Mouse (Mus musculus): ENCODE measurements around the gene Vwa5b1. TPM values are rescaled to one million over a fixed set of nuclear protein-coding genes. Genes with fewer than 3 reads are reported as not detected.
A peak's percentile ranks its signal among the peaks of the same experiment; 100 is the strongest.

Gene Vwa5b1
- total RNA-seq, 2 experiments from 2014 or later = 2.0 to 2.1 TPM

DNA sequence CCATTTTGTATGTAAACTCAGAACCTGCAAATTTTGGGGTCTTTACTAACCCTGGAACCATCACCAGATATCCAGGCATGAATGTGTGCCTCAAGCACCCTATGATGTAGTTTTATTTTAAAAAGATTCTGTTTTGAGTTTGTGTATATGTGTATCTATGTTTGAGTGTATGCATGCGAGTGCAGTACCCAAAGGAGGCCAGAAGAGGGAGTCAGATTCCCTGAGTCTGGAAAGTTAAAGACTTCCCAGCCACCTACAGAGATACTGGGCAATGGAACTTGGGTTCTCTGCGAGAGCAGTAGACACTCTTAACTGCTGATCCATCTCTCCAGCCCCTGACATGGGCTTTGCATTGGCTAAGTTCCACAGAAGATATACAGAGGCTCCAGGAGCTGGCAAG lies 101.8 kb downstream of the Vwa5b1 start:
- DNase-seq (ENCODE audit: low spot score in 2 of 2) = no peak

DNA sequence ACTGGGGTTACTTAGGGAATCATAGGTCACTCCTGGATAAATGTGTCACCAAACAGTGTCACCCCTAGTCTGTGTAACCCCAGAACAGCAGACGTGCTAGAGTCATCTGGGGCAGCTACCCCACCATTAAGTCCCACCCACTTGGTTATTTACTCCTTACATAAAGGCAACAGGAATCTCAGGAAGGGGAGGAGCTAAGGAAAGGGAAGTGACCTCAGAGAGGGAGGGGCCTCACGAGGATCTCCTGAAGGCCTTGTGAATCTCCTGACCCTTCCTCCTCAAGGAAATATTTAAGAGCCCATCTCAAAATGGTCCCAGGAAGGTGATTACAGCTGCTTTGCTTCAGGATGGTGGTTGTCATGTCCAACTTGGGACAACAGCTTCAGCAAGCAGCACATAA lies 103.9 kb downstream of the Vwa5b1 start:
- no peak for DNase-seq (ENCODE audit: low spot score in 2 of 2)

DNA sequence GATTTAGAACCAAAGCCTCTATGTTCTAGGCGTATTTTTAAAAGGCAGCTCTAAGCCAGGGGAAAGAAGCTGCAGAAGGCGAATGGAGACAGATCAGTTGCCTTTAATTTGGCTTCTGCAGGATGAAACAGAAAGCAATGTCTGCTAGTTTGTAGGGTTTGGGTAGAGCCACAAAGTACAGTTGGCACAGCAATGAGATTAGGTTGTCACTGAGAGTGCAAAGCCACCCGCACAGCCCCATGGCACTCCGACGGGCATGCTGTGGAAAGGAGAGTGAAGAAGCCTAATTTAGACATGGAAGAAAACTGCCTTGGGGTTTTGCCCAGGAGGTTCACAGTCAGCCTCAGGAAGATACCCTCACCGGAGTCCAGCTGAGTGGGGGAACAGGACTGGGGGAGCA lies 105.7 kb downstream of the Vwa5b1 start:
- DNase-seq (ENCODE audit: low spot score in 2 of 2) = no peak

DNA sequence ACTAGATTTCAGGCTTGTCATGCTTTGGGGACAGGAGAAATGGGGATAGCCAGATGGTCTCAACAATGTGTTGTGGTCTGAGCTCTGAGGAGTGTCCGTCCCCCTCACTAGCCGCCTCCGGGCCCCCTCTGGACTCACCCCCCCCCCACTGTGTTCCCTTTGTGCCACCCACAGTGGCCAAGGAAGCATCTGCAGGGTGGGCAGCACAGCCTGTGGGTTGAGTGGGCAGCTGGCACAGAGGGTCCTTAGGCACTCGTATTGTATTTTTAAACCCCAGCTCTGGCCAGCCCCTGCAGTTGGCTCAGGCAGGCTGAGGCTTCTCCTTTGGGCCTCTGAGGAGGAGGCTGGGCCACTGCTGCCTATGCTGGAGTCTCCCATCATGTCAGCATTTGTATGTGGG lies 110.0 kb downstream of the Vwa5b1 start:
- no peak for DNase-seq (ENCODE audit: low spot score in 2 of 2)

DNA sequence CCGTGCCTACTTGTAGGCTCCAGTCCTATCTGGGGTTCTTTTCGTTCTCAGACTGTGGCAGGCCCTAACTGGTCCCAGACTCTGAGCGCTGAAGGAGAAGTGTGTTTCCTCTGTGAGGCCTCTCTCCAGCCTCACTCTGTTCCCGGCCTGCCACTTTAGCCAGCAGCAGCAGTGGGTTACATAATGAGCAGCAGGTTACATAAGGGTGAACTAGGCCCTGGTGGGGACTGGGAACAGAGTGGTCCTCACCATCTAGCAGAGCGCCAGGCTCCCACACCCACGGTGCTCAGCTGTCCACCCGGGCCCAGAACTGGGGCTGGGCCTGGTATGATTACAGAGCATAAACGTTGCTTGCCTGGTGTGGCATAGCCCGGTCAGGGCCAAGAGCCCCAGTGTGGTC lies 110.9 kb downstream of the Vwa5b1 start:
- DNase-seq (ENCODE audit: low spot score in 2 of 2) = no peak

DNA sequence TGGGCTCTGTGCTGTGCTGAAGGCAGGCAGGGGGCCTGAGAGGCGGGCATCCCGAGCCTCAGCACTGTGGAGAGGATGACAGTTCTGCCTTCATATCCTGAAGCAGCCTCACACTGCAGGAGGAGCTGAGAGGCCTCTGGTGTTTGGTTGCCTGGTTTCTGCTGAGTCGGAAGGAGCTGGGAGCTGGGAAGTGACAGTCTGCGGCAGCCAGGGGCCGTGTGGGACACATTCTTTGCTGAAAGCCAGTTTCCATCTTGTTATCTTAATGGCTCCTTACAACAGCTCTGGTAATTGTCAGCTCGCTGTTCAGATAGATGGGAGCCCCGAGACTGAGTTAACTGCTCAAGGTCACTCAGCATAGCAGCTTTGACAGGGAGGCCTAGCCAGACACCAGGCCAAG lies 111.9 kb downstream of the Vwa5b1 start:
- no peak for DNase-seq (ENCODE audit: low spot score in 2 of 2)

DNA sequence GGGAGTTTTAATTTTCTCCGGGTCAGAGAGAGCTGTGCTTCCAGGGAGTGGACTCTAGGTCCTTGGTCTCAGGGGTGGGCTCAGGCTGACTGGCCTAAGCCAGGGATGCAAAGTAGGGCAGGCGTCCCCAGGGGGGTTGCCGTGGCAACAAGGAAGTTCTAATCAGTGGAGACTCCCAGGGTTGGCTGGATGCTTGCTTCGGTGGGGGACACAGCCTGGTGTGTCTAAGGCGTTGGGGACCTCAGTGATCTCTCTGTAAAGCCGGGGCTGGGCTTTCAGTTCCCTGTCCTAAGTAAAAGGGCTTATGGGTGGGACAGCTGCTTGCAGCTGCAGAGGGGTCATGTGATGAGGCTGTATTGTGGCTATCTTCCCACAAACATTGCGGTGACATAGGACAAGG lies 113.4 kb downstream of the Vwa5b1 start:
- DNase-seq (ENCODE audit: low spot score in 2 of 2) = no peak

DNA sequence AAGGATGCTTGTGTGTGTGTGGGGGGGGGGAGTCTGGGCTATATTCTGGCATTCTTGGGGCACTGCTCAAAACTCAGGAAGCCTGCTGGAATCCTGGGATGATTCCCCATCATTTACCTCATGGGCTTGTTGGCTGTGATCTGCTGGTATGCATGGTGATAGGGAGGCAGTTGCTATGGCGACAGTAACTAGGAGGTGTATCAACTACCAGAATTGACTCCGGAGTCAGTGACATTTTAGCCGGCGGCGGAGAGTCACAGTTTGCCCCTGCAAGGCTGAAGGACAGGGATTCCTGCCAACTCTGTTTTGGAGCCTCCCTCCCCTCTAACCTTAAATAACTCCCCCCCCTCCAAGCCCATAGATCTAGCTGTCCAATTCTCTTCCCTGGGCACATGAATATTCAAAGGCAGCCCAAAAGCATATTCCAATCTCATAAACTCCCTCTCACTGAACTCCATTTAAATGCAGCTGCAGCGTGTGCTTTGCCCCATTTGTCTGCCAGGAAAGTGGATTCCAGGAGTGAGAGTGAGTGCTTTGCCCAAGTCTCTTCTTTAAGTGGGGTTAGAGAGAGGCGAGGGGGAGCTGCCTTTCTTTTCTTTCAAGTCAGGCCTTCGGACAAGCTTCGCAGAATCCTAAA lies 118.4 kb downstream of the Vwa5b1 start:
- peak; percentile 37 to 57 for DNase-seq (ENCODE audit: low spot score in 2 of 2)

DNA sequence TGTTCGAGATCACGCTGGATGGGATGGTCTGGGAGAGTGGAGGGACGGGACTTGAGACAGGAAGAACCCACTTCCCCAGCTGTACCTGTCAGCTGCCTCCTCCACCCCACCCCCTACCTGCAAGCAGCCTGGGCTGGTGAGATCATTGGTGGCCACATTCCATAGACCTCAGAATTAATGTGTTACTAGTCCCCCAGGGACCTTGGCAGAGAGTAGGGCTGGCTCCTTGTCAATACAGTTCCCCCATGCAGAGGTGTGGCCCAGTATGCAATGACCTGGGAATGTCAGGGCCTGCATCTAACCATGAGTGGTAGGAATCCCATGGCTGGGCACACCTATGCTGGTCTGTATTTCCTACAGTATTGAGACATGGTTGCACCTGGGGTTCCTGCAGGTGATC lies 119.2 kb downstream of the Vwa5b1 start:
- DNase-seq (ENCODE audit: low spot score in 2 of 2) = no peak

Other genes starting within 250 kb of the Vwa5b1 start
- gene Fam43b, start 239.4 kb downstream of the Vwa5b1 start, total RNA-seq (2021) = 10 to 100 TPM; 29.3 to 33.8 TPM
- 10 to 100 TPM; 39.1 to 43.4 TPM for gene Mul1, start 201.2 kb downstream of the Vwa5b1 start, total RNA-seq (2021)
- 100 to 1,000 TPM; 161 to 168 TPM for gene Camk2n1, start 181.6 kb downstream of the Vwa5b1 start, total RNA-seq (2021)
- not detected for gene Pla2g2c, start 88.9 kb upstream of the Vwa5b1 start, total RNA-seq (2021)
- gene Ubxn10, start 101.3 kb upstream of the Vwa5b1 start, total RNA-seq (2021) = 1 to 10 TPM; 1.7 to 2.1 TPM
- gene Pla2g2f, start 121.7 kb upstream of the Vwa5b1 start, total RNA-seq (2021) = not detected
- gene Pla2g2d, start 139.9 kb upstream of the Vwa5b1 start, total RNA-seq (2021) = not detected
- 1 to 10 TPM in 1 of 2 experiments, under 1 TPM in 1; 0.65 to 2.1 TPM for gene Pla2g5, start 227.6 kb upstream of the Vwa5b1 start, total RNA-seq (2021)
- gene Gm13030, start 238.1 kb upstream of the Vwa5b1 start, total RNA-seq (2021) = not detected
- not detected for gene Pla2g2e, start 242.1 kb upstream of the Vwa5b1 start, total RNA-seq (2021)